Mouse (Mus musculus) heart, postnatal 0 days (tissue): Measurements from ENCODE around the gene Angel2. TPM values are rescaled to one million over a fixed set of nuclear protein-coding genes. Genes with fewer than 3 reads are reported as not detected.

ENCODE experiments used
- ATAC-seq: fragments of 200-750 bp; cut with Nextera tagmentation; 2 replicates; pipeline ENCODE4 v1.8.0; 2017; ENCODE audit warnings: low read depth, moderate number of reproducible peaks, moderate library complexity; ENCODE audit not compliant: insufficient read depth
- DNase-seq: peaks from one replicate; pipeline ENCODE4 v3.0.0-alpha.2; 2016; ENCODE audit warnings: low spot score
- H3K27ac ChIP-seq: fragments of 300-500 bp; sonication (generic); 2 replicates; pipeline ENCODE4 v1.5.1; 2014; ENCODE audit warnings: low read depth, mild to moderate bottlenecking
- H3K27me3 ChIP-seq: fragments of 300-500 bp; sonication (generic); 2 replicates; pipeline ENCODE4 v1.6.1; 2014; ENCODE audit warnings: low read length, mixed read lengths; ENCODE audit not compliant: control insufficient read depth, insufficient read depth
- H3K36me3 ChIP-seq: fragments of 300-500 bp; sonication (generic); replicated peaks from 2 replicates; pipeline ENCODE4 v1.6.1; 2014; ENCODE audit warnings: low read length, mixed read lengths; ENCODE audit not compliant: control insufficient read depth, insufficient read depth
- H3K4me1 ChIP-seq: fragments of 300-500 bp; sonication (generic); 2 replicates; pipeline ENCODE4 v1.6.1; 2014; ENCODE audit warnings: antibody characterized with exemption; ENCODE audit not compliant: control insufficient read depth, insufficient read depth
- H3K4me2 ChIP-seq: fragments of 300-500 bp; sonication (generic); 2 replicates; pipeline ENCODE4 v1.6.1; 2014; ENCODE audit warnings: low read depth, mild to moderate bottlenecking, low read length, moderate library complexity
- H3K4me3 ChIP-seq: fragments of 300-500 bp; sonication (generic); 2 replicates; pipeline ENCODE4 v1.5.1; 2014; ENCODE audit warnings: low read depth, low read length
- H3K9ac ChIP-seq: fragments of 300-500 bp; sonication (generic); replicated peaks from 2 replicates; pipeline ENCODE4 v1.6.1; 2014; ENCODE audit warnings: low read depth, low read length, mixed read lengths
- H3K9me3 ChIP-seq: fragments of 300-500 bp; sonication (generic); replicated peaks from 2 replicates; pipeline ENCODE4 v1.6.1; 2016; ENCODE audit warnings: low read length; ENCODE audit not compliant: control insufficient read depth
- CTCF ChIP-seq: IDR thresholded peaks from 2 replicates; pipeline ENCODE4 v1.5.1; 2016; ENCODE audit warnings: antibody characterized with exemption, control low read depth, low read depth
- EP300 ChIP-seq: IDR thresholded peaks from 2 replicates; pipeline ENCODE4 v1.6.1; 2016; ENCODE audit warnings: antibody characterized with exemption, low read depth
- WGBS: fragments of 180-500 bp; shearing (Covaris S2); extraction: QIAGEN DNeasy Blood & Tissue Kit; methylation state at CpG from one replicate; pipeline ENCODE4 v1.1.7; 2014; 5-methylcytosine and 5-hydroxymethylcytosine counted together
- polyA plus RNA-seq: library from polyadenylated mRNA; unstranded; fragments of >200 nt; fragmentation: Nextera tagmentation; extraction: Ambion mirVana; gene quantifications from 2 replicates; pipeline ENCODE4 v1.2.1, GENCODE M21; 2015
- total RNA-seq: library from RNA; depleted of rRNA; stranded (reverse); fragments of >200 nt; gene quantifications from 2 replicates; pipeline ENCODE4 v1.2.3, GENCODE M21; 2014; ENCODE audit warnings: low replicate concordance

Angel2 gene
- total and polyA plus RNA-seq, 2 experiments from 2014 or later = 23.8 to 25.1 TPM

GRCm38 (mm10) chr1:190951014-190951413 lies 26.1 kb downstream of the Angel2 start:
- 53% methylated on average over 5 of the region's 5 CpGs for WGBS
- DNase-seq = no peak
- Histone ChIP-seq H3K9me3 (no peaks in the 10 kb centered on the region), H3K4me2 (no peak overlapping the region), H3K9ac (no peak overlapping the region), H3K4me3 (no peak overlapping the region), H3K27me3 (no peaks in the 10 kb centered on the region), H3K27ac (no peak overlapping the region), H3K36me3 (peaks cover 44% of the 10 kb centered on the region), H3K4me1 (peaks cover 23% of the 10 kb centered on the region)
- TF ChIP-seq EP300 (no peak), CTCF (no peak)
- no peak for ATAC-seq

DNA sequence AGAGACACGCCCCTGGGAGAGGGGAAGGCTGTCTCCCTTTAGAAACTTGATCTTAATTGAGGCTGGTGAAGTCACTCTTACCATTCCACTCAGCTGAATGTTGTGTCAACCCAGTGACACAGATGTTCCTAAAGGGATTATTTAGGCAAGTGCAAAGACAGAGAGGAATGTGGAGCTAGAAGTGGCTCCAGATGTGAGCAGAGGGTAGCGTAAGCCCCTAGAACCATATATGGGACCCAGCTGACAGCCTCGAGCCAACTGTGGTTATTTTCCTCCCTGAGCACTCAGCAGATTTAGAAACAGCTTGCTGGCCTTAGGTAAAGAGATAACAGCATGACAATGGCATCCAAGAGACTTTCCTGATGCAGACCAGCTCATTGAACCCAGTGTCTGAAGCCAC lies 28.1 kb downstream of the Angel2 start:
- peak overlapping the region; percentile 93 for H3K27ac ChIP-seq
- H3K9me3 ChIP-seq = no peaks in the 10 kb centered on the region
- TF ChIP-seq CTCF (no peak), EP300 (no peak)
- H3K4me2 ChIP-seq = no peak overlapping the region
- no peaks in the 10 kb centered on the region for H3K27me3 ChIP-seq
- ATAC-seq (peak; percentile 90), DNase-seq (peak; percentile 86)
- peaks cover 32% of the 10 kb centered on the region for H3K36me3 ChIP-seq
- H3K4me3 ChIP-seq = no peak overlapping the region
- no peak overlapping the region for H3K9ac ChIP-seq
- 33% methylated on average over 3 of the region's 3 CpGs for WGBS
- H3K4me1 ChIP-seq = peaks cover 23% of the 10 kb centered on the region

- no peaks in the 10 kb centered on the region for H3K9me3 ChIP-seq
- H3K36me3 ChIP-seq = peaks cover 38% of the 10 kb centered on the region
- H3K9ac ChIP-seq = no peak overlapping the region
- peaks cover 8% of the 10 kb centered on the region for H3K4me1 ChIP-seq
- TF ChIP-seq EP300 (no peak), CTCF (no peak)
- no peak overlapping the region for H3K4me3 ChIP-seq
- no peak overlapping the region for H3K4me2 ChIP-seq
- 0 out of 2 replicates have a peak overlapping the region, but pooled peaks have one; percentile 27 for H3K27ac ChIP-seq
- no peaks in the 10 kb centered on the region for H3K27me3 ChIP-seq
- no peak for DNase-seq
- WGBS = 35% methylated on average over 5 of the region's 5 CpGs
- no peak for ATAC-seq
Measured at GRCm38 (mm10) chr1:190958821-190959220, 33.9 kb downstream of the Angel2 start.

DNA sequence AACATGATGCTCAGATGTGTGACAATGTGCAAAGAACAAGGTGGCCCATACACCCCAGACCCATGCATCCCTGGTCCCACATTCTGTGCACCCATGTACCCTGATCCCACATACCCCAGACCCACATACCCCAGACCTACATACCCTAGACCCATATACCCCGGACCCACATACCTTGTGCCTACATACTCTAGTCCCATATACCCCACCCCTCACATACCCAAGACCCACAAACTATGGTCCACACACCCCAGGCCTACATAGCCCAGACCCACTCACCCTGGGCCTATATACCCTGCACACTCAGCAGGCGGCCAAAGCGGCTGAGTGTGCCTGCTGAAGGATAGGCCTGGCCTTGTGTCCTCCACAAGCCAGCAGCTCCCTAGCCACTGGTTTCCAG lies 37.8 kb downstream of the Angel2 start:
- DNase-seq (no peak), ATAC-seq (no peak)
- Histone ChIP-seq H3K4me2 (no peak overlapping the region), H3K36me3 (peaks cover 28% of the 10 kb centered on the region; the same call in 1 of the 2 replicates), H3K27ac (no peak overlapping the region), H3K9me3 (no peaks in the 10 kb centered on the region), H3K4me3 (no peak overlapping the region), H3K4me1 (no peaks in the 10 kb centered on the region), H3K9ac (no peak overlapping the region), H3K27me3 (no peaks in the 10 kb centered on the region)
- WGBS = 96% methylated on average over 3 of the region's 3 CpGs
- TF ChIP-seq EP300 (no peak), CTCF (no peak)

DNA sequence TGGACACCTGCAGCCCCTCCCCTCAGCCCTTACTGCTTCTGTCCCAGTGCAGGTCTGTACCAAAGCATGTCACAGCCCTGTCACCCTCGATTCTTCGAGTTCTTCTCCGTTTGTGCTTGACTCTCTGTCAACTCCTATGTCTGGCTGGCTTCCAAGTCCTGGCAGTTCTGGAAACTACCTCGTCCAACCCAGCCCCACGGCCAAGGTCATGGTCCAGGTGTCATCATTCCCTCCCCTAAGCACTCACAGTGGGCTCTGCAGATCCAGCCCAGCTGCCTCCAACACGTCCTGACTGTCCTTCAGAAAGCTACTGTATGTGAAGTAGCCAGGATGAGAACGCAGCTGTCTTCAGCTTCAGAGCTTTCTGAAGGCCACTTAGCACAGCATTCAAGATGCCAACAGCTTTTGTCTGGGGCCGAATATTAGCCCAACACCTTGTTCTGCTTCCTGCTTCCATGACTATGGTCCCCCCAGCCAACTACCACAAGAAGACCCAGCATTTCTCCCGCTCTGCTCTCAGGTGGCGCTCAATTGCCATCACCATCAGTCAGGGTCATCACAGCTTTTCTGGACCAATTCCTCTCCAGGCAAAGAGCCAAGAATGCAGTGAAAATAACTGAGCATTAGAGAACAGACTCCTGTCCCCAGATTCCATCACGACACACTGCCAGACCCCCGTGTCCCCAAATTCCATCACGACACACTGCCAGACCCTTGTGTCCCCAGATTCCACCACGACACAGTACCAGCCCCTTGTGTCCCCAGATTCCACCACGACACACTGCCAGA lies 40.3 kb downstream of the Angel2 start:
- WGBS = 33% methylated on average over 15 of the region's 15 CpGs
- Histone ChIP-seq H3K4me1 (peaks cover 15% of the 10 kb centered on the region), H3K36me3 (peaks cover 21% of the 10 kb centered on the region), H3K4me2 (no peak overlapping the region), H3K9me3 (no peaks in the 10 kb centered on the region), H3K9ac (no peak overlapping the region), H3K27ac (peak overlapping the region; percentile 59), H3K27me3 (no peaks in the 10 kb centered on the region), H3K4me3 (no peak overlapping the region)
- ATAC-seq (peak; percentile 63), DNase-seq (peak; percentile 20)
- TF ChIP-seq CTCF (no peak), EP300 (no peak)
